Mouse (Mus musculus) cerebellum, adult 2 months (tissue): ENCODE measurements at regions not wholly inside any gene's neighbourhood (a gene's known extent, or its start where the extent isn't known, plus 50 kb on each side); places are given as distances from the start of the nearest gene placed in this dataset.

Experiments used
- DNase-seq, 2 experiments: peaks; one replicate each; pipeline ENCODE4 v3.0.0; 2021
- H3K27ac ChIP-seq: fragments of 200-500 bp; 2 replicates; pipeline ENCODE4 v1.5.1; 2012; ENCODE audit warnings: low read length, control low read depth, inconsistent platforms; ENCODE audit not compliant: insufficient read depth
- H3K27me3 ChIP-seq: fragments of 200-500 bp; 2 replicates; pipeline ENCODE4 v1.6.1; 2012; ENCODE audit warnings: inconsistent platforms, mild to moderate bottlenecking, low read length, moderate library complexity; ENCODE audit not compliant: control insufficient read depth, insufficient read depth
- H3K4me1 ChIP-seq: fragments of 200-500 bp; 2 replicates; pipeline ENCODE4 v1.6.1; 2011; ENCODE audit warnings: low read length; ENCODE audit not compliant: control insufficient read depth, insufficient read depth
- H3K4me3 ChIP-seq: fragments of 200-500 bp; replicated peaks from 2 replicates; pipeline ENCODE3; 2011; ENCODE audit warnings: mild to moderate bottlenecking, low read depth, low read length, control low read depth; ENCODE audit not compliant: insufficient read depth
- CTCF ChIP-seq: fragments of 200-500 bp; IDR thresholded peaks from 2 replicates; pipeline ENCODE4 v1.5.1; 2011; ENCODE audit warnings: low read depth, mild to moderate bottlenecking, control low read depth, low read length, moderate library complexity, borderline replicate concordance; ENCODE audit not compliant: insufficient read depth
- POLR2A ChIP-seq: fragments of 200-500 bp; IDR thresholded peaks from 2 replicates; pipeline ENCODE4 v1.6.1; 2011; ENCODE audit warnings: low read length, control low read depth, borderline replicate concordance; ENCODE audit not compliant: insufficient read depth
- WGBS: fragments of 180-500 bp; shearing (Covaris S2); methylation state at CpG from one replicate; pipeline ENCODE4 v1.1.7; 2018; 5-methylcytosine and 5-hydroxymethylcytosine counted together

- Histone ChIP-seq H3K4me3 (no peak overlapping the region), H3K27ac (no peak overlapping the region), H3K27me3 (no peaks in the 10 kb centered on the region), H3K4me1 (no peaks in the 10 kb centered on the region)
- TF ChIP-seq POLR2A, result no peak
- TF ChIP-seq CTCF, result no peak
- DNase-seq, result peak in 1 of 2 experiments; percentile 4
- 22% methylated on average over 14 of the region's 14 CpGs for WGBS
Observed at GRCm38 (mm10) chr12:44044388-44045105, 165.6 kb downstream of the Dnajb9 start.

GRCm38 (mm10) chr12:44006795-44007194, 203.3 kb downstream of the Dnajb9 start:
- no peak for DNase-seq
- no peak overlapping the region for H3K27ac ChIP-seq
- 64% methylated on average over 2 of the region's 2 CpGs for WGBS
- TF ChIP-seq CTCF, result no peak
- no peak for TF ChIP-seq POLR2A
- H3K4me3 ChIP-seq, result no peak overlapping the region
- no peaks in the 10 kb centered on the region for H3K4me1 ChIP-seq
- H3K27me3 ChIP-seq, result no peaks in the 10 kb centered on the region

GRCm38 (mm10) chr12:43983548-43983947, 226.6 kb downstream of the Dnajb9 start:
- no peaks in the 10 kb centered on the region for H3K27me3 ChIP-seq
- 88% methylated on average over 1 of the region's 1 CpGs for WGBS
- TF ChIP-seq POLR2A, result no peak
- no peak for TF ChIP-seq CTCF

GRCm38 (mm10) chr12:43963973-43964372, 246.2 kb downstream of the Dnajb9 start:
- H3K4me3 ChIP-seq, result no peak overlapping the region
- 71% methylated on average over 1 of the region's 1 CpGs for WGBS

More at GRCm38 (mm10) chr12:43983548-43983947, 226.6 kb downstream of the Dnajb9 start:
- no peak for DNase-seq
- H3K4me3 ChIP-seq, result no peak overlapping the region
- no peaks in the 10 kb centered on the region for H3K4me1 ChIP-seq
- H3K27ac ChIP-seq, result no peak overlapping the region

GRCm38 (mm10) chr12:43962551-43963120, 247.5 kb downstream of the Dnajb9 start:
- 7% methylated on average over 6 of the region's 6 CpGs for WGBS
- TF ChIP-seq CTCF, result no peak
- H3K4me3 ChIP-seq, result no peak overlapping the region
- H3K4me1 ChIP-seq, result no peaks in the 10 kb centered on the region
- DNase-seq, result peak; percentile 80 to 90
- H3K27ac ChIP-seq, result no peak overlapping the region
- no peaks in the 10 kb centered on the region for H3K27me3 ChIP-seq

More at GRCm38 (mm10) chr12:43963973-43964372, 246.2 kb downstream of the Dnajb9 start:
- no peaks in the 10 kb centered on the region for H3K27me3 ChIP-seq
- H3K27ac ChIP-seq, result no peak overlapping the region
- TF ChIP-seq CTCF, result no peak
- TF ChIP-seq POLR2A, result no peak
- no peaks in the 10 kb centered on the region for H3K4me1 ChIP-seq
- no peak for DNase-seq

- TF ChIP-seq POLR2A (no peak), CTCF (no peak)
- Histone ChIP-seq H3K27ac (no peak overlapping the region), H3K27me3 (no peaks in the 10 kb centered on the region), H3K4me1 (no peaks in the 10 kb centered on the region), H3K4me3 (no peak overlapping the region)
- DNase-seq, result no peak
- 70% methylated on average over 5 of the region's 5 CpGs for WGBS
Observed at GRCm38 (mm10) chr12:43924228-43924627, 285.9 kb downstream of the Dnajb9 start.

GRCm38 (mm10) chr12:43920396-43920795, 289.7 kb downstream of the Dnajb9 start:
- no peak for DNase-seq
- Histone ChIP-seq H3K4me3 (no peak overlapping the region), H3K27ac (no peak overlapping the region), H3K27me3 (no peaks in the 10 kb centered on the region), H3K4me1 (no peaks in the 10 kb centered on the region)
- no peak for TF ChIP-seq POLR2A
- TF ChIP-seq CTCF, result no peak
- WGBS, result 85% methylated on average over 4 of the region's 4 CpGs

GRCm38 (mm10) chr12:43919114-43919513, 291.0 kb downstream of the Dnajb9 start:
- DNase-seq, result no peak
- Histone ChIP-seq H3K4me3 (no peak overlapping the region), H3K27ac (no peak overlapping the region), H3K27me3 (no peaks in the 10 kb centered on the region), H3K4me1 (no peaks in the 10 kb centered on the region)
- TF ChIP-seq POLR2A (no peak), CTCF (no peak)
- WGBS, result 84% methylated on average over 3 of the region's 3 CpGs
